Mouse (Mus musculus) retina, postnatal 7 days (tissue): ENCODE measurements around the gene Pdcd5.
A peak's percentile ranks its signal among the peaks of the same experiment; 100 is the strongest.

Source experiments
- DNase-seq: peaks from one replicate; pipeline ENCODE4 v3.0.0-alpha.2; 2012; ENCODE audit warnings: low read depth, low spot score

The Pdcd5 gene

GRCm38 (mm10) chr7:35647101-35647698, at the start of gene Pdcd5:
Pdcd5 (minus strand) TSS chr7:35647521.
- peak; percentile 97 for DNase-seq

DNA sequence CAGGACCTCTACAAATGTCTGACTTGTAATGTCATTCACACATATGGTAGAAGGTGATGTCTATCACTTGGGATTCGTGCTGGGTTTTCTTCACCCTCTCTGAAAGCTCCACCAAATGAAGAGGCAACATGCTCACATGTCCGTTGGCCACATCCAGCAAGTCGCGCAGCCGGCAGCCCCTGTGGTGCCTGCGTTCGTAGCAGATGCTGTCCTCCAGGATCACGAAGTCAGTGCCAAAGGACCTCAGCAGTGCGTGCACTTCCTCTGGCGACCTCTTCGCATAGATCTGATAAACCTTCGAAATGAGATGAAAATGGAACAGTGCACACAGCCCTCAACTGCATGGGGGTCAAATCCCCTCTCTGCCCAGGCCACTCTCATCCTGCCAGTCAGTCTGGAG, 45.3 kb upstream of the Pdcd5 start:
- DNase-seq: no peak

DNA sequence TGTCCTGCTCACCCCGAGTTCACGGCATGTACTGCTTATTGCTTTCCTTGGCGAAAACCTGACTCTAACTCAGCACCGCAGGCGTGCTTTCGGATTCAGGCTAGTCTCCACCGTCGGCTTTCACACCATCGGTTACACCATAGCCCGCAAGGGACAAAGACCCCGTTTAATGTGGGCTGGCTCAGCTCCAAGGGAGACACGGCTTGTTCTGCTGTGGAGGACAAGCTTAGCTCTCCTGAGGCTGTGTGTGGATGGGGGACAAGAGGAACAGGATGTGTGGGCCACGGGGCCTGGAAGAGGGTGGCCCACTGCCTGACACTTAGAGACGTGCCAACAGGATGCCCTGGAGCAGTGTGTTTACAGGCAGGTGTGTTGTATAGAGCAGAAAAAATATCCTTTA, 44.8 kb upstream of the Pdcd5 start:
- no peak for DNase-seq

DNA sequence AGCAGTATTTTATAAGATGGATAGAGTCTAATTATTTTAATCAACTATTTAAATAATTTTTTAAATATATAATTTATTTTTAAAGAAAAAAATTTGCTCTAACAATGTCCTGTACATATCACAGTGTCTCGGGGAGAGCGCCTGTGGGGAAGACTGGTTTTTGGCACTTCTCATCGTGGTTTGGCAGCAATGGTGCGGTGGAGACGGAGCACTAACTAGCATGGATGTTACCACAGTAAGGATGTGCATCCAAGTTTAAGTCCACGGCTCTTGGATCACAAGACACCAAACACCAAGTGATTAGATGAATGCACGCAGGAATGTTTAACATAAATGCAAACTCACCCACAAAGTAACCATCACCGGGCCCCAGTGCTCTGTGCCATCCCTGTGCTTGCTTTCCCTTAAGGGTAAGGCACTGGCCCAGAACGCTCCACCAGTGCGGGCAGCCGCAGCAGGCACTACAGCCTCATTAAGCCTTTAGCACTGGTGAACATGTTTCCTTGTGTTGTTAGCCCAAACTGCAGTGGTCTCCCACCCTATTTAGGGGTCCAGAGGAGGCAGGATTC, 41.5 kb upstream of the Pdcd5 start:
- DNase-seq: no peak

- no peak for DNase-seq
Observed at GRCm38 (mm10) chr7:35688276-35688675, 41.0 kb upstream of the Pdcd5 start.

DNA sequence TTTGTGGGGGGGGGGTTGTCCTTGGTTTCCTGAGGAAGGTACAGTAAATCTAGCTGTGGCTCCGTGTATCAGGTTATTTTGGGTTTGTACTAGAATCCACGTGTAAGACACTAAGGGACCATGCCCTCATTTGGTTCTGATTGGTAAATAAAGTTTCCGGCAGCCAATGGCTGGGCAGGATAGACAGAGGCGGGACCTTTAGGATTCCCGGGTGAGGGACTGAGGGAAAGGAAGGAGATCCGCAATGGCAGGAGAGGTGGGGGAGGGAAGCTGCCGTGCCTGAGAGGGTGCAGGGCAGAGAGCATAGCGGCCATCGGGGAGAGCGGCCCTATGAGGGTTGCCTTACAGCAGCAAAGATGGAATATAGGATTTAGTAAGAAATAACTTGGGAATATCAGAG, 39.9 kb upstream of the Pdcd5 start:
- no peak for DNase-seq

DNA sequence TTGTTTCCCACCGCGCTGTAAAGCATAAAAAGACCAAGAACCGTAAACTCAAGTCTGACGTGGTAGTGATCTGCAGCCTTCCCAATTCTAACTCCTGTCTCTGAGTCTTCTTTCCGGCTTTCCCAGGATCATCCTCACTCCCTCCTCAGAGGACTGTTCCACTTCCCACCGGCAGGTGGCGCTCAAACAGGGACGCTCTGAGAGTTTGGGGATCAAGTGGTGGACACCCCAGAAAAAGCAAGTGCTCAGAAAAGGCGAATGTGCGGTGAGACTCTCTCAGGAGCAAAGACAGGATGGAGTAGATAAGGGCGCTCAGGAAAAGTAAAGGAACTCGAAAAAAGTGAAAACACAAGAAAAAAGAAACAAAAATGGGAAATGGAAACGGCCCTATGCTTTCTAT, 39.4 kb upstream of the Pdcd5 start:
- DNase-seq: peak; percentile 33

- no peak for DNase-seq
Observed at GRCm38 (mm10) chr7:35686216-35686615, 38.9 kb upstream of the Pdcd5 start.

GRCm38 (mm10) chr7:35683409-35684122, 36.2 kb upstream of the Pdcd5 start:
- DNase-seq: no peak

GRCm38 (mm10) chr7:35681559-35681958, 34.2 kb upstream of the Pdcd5 start:
- DNase-seq: no peak

DNA sequence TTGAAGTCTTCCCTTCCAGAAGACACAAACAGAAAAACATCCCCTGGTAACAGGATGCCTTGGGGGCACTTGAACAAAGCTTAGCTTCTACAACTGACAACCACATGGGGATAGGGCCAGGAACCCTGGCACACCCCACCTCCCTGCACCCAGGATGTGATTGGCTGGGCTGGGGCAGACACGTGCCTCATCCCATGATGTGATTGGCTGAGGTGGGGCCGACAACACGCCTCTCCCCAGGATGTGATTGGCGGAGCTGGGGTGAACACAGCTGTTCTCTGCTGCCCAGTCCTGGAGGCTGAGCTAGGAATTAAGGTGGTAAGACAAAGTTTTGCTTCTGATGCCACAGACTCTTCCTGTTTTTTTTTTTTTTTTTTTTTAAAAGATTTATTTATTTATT, 31.7 kb upstream of the Pdcd5 start:
- no peak for DNase-seq

GRCm38 (mm10) chr7:35668066-35669041, 21.0 kb upstream of the Pdcd5 start:
- DNase-seq: no peak

- no peak for DNase-seq
Observed at GRCm38 (mm10) chr7:35663790-35664376, 16.6 kb upstream of the Pdcd5 start.

DNA sequence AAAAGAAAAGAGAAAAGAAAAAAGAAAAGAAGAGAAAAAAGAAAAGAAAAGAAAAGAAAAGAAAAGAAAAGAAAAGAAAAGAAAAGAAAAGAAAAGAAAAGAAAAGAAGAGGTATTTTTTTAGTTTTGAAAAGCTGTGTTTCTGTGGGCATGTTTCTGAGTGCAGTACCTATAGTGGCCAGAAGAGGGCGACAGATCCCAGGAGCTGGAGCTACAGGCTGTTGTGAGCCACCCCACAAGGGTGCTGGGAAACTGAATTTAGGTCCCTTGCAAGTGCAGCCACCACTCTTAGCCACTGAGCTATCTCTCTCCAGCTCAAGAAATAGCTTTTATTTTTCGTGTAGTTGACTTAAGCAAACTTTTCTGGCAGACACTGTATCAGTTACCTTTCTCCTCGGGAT, 11.9 kb upstream of the Pdcd5 start:
- DNase-seq: no peak

- no peak for DNase-seq
Observed at GRCm38 (mm10) chr7:35657829-35658228, 10.5 kb upstream of the Pdcd5 start.

GRCm38 (mm10) chr7:35651583-35652270, 4.4 kb upstream of the Pdcd5 start:
- no peak for DNase-seq

DNA sequence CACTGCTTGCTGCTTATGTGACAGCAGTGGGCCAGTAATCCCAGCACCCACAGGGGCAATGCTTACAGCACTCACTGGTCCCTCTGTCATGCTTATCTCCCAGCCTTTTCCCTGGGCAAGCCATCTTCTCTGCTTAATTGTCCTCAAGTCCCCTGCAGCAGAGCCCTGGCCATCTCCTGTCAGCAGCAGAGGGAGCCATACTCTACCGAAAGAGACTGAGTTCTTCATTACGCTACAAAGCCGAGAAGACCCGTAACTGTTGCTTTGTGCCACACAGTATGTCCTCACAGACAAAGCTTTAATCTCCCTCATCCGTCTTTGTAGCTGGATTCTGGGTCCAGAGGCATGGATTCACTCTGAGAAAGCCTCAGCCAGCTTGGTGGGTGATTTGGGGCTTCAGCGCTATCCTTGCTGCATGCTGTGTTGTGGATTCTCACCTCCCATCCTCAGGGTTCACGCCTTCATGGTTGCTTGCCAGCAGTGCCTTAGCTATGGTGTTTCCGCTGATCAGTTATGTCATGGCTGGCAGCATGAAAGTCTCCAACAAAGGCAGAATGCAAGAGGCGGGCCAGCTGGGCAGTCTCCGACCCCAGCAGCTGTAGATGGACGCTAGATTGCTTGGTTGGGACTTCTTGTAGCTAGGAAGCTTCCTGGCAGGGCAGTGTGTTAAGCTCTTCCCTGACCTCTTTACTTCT, 3.5 kb upstream of the Pdcd5 start:
- DNase-seq: no peak

DNA sequence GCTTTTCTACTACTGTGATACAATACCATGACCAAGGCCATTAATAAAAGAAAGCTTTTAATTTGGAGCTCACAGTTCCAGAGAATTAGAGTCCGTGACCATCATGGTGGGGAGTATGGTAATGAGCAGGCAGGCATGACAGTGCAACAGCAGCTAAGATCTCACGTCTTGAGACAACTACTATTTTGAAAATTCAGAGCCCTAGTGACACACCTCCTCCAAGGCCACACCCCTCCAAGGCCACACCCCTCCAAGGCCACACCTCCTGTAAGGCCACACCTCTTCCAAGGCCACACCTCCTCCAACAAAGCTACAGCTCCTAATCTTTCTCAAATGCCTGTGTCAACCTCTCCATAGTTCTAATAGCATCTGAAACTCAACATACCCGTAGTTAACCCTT, 1.8 kb upstream of the Pdcd5 start:
- DNase-seq: no peak

DNA sequence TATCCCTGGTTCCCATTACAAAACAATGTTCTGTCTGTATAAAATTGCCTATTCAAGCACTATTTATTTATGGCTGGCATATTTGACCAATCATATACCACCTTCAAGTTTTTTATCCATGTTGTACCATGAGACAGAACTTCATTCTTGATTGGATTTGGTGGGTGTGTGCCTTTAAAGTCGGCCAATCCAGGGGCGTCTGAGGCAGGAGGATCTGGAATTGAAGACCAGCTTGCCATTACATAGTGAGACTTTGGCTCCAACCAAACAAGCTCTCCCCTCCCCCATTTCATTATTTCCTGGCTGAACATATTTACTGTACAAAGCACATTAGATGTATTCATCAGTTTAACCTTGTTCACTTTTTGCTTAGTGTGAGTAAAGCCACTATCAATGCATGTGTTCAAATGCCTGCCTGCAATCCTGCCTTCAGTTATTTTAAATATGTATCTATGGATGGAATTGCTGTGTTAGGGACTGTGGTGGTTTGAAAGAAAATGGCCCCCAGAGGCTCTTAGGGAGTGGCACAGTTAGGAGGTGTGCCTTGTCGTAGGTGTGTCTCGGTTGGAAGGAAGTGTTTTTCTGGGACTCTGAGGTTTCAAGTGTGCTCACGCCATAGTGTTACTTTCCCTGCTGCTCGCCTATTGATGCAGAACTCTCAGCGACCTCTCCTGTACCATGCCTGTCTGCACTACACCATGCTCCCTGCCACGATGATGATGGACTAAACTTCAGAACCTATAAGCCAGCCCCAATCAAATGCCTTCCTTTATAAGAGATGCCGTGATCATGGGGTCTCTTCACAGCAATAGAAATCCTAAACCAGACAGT, 1.1 kb upstream of the Pdcd5 start:
- DNase-seq: no peak
